Comparison of ENCODE assay signal across 8 mouse cellular contexts in genomic region chr2:152736090-152736601, GRCm38 (mm10). TPM values are rescaled to one million over a fixed set of nuclear protein-coding genes. Genes with fewer than 3 reads are reported as not detected.
DNase-seq lines count a peak whose midpoint lies in the region; ATAC-seq and TF ChIP-seq lines count a peak whose summit lies in the region.

TSS of gene Id1 (plus strand) at chr2:152736251.

- peaks cover 18% of the 10 kb centered on the region for H3K79me2 ChIP-seq in MEL (ENCODE audit: control insufficient read depth, insufficient read depth, low read length, poor library complexity)

- no peak for TF ChIP-seq CTCF in MEL (IDR thresholded peaks at IDR 0.05 in 2 of 3, conservative IDR thresholded peaks at IDR 0.05 in 1 of 3; ENCODE audit: control insufficient read depth in 1 of 3, insufficient read depth in 1 of 3, low read depth in 2 of 3, low read length in 3 of 3, poor library complexity in 1 of 3, severe bottlenecking in 1 of 3)

- no peaks in the 10 kb centered on the region for H3K9me3 ChIP-seq in MEL (replicated peaks; ENCODE audit: insufficient read depth, low read length)
- H3K9me3 ChIP-seq in lung, embryonic 16.5 days (ENCODE audit: control insufficient read depth, low read length) = no peaks in the 10 kb centered on the region

- TF ChIP-seq POLR2A in MEL (IDR thresholded peaks at IDR 0.05; ENCODE audit: control insufficient read depth in 1 of 2, insufficient read depth in 1 of 2, low read depth in 1 of 2, low read length in 2 of 2, poor library complexity in 1 of 2) = peak; percentile 96 to 100

- ATAC-seq in lung, embryonic 16.5 days (ENCODE audit: low read depth) = peak; percentile 71

- H3K4me2 ChIP-seq in lung, embryonic 16.5 days (ENCODE audit: low read depth, low read length) = peak within 1 kb of the TSS; percentile 93

- H3K27ac ChIP-seq in MEL (ENCODE audit: control insufficient read depth, low read depth, low read length) = peak within 1 kb of the TSS; percentile 90
- peak within 1 kb of the TSS; percentile 98 for H3K27ac ChIP-seq in lung, embryonic 16.5 days (ENCODE audit: low read length)

- no peak for TF ChIP-seq EP300 in MEL (IDR thresholded peaks at IDR 0.05; ENCODE audit: low read depth in 1 of 2, low read length in 2 of 2)

- peak within 1 kb of the TSS; percentile 45 to 65 for H3K4me3 ChIP-seq in MEL (ENCODE audit: control insufficient read depth in 1 of 2, insufficient read depth in 1 of 2, low read depth in 2 of 2, low read length in 2 of 2)
- H3K4me3 ChIP-seq in lung, embryonic 16.5 days (ENCODE audit: low read length) = peak within 1 kb of the TSS; percentile 78

- no peaks in the 10 kb centered on the region for H3K27me3 ChIP-seq in MEL (ENCODE audit: control insufficient read depth in 1 of 2, insufficient read depth in 2 of 2, low read length in 2 of 2)
- H3K27me3 ChIP-seq in lung, embryonic 16.5 days (ENCODE audit: control insufficient read depth, insufficient read depth, low read depth, low read length) = no peaks in the 10 kb centered on the region

- under 1% methylated on average over 28 of the region's 28 CpGs for WGBS in lung, embryonic 16.5 days

- peaks cover 0 to 27% of the 10 kb centered on the region in 2 experiments; a peak in 2 of 4 replicates for H3K4me1 ChIP-seq in MEL (ENCODE audit: control insufficient read depth in 1 of 2, insufficient read depth in 2 of 2, low read length in 2 of 2)
- peaks cover 50% of the 10 kb centered on the region for H3K4me1 ChIP-seq in lung, embryonic 16.5 days (replicated peaks; ENCODE audit: control insufficient read depth, insufficient read depth, low read length)

- H3K9ac ChIP-seq in MEL (ENCODE audit: control insufficient read depth, low read depth, low read length, poor library complexity, severe bottlenecking) = peak within 1 kb of the TSS; percentile 70
- peak within 1 kb of the TSS; percentile 90 for H3K9ac ChIP-seq in lung, embryonic 16.5 days (ENCODE audit: low read length)

- peak; percentile 96 for DNase-seq in MEL (ENCODE audit: low read depth, low spot score)
- peak; percentile 89 for DNase-seq in c-Kit-positive CD71-positive TER-119-positive erythroid progenitor cells, embryonic 14.5 days (ENCODE audit: low spot score)
- DNase-seq in forelimb bud, embryonic 11.5 days (ENCODE audit: low read depth, low spot score) = peak; percentile 97
- DNase-seq in heart, postnatal 4 days = peak; percentile 91
- peak; percentile 50 to 53 for DNase-seq in layer of hippocampus, adult 8-10 months (ENCODE audit: low spot score in 2 of 2)
- DNase-seq in ovary, postnatal 14 days (ENCODE audit: low spot score) = peak; percentile 83
- peak; percentile 80 for DNase-seq in thymus, postnatal 14 days

- no peak for TF ChIP-seq RAD21 in MEL (IDR thresholded peaks at IDR 0.05; ENCODE audit: low read depth, low read length)

- peaks cover 0 to 20% of the 10 kb centered on the region in 2 experiments; a peak in 2 of 4 replicates for H3K36me3 ChIP-seq in MEL (ENCODE audit: control insufficient read depth in 1 of 2, insufficient read depth in 2 of 2, low read length in 2 of 2)
- H3K36me3 ChIP-seq in lung, embryonic 16.5 days (ENCODE audit: control insufficient read depth, insufficient read depth, low read length) = no peaks in the 10 kb centered on the region

TF ChIP-seq in MEL, 35 proteins besides CTCF, POLR2A, EP300 and RAD21:
- TF ChIP-seq ZKSCAN1 (IDR thresholded peaks at IDR 0.05; ENCODE audit: low read depth, low read length) (no peak), MAZ (IDR thresholded peaks at IDR 0.05; ENCODE audit: low read depth, low read length) (no peak), NELFE (IDR thresholded peaks at IDR 0.05; ENCODE audit: low read depth, low read length) (peak; percentile 96), TCF12 (IDR thresholded peaks at IDR 0.05; ENCODE audit: low read depth, low read length) (no peak; the same call in 1 of the 2 replicates), POLR2AphosphoS5 (IDR thresholded peaks at IDR 0.05; ENCODE audit: borderline replicate concordance, low read depth, low read length) (peak; percentile 96), ZMIZ1 (IDR thresholded peaks at IDR 0.05; ENCODE audit: low read depth, low read length) (peak; percentile 99), USF1 (IDR thresholded peaks at IDR 0.05; ENCODE audit: low read depth, low read length) (no peak), TBP (IDR thresholded peaks at IDR 0.05; ENCODE audit: low read depth, low read length) (peak; percentile 99), POLR2AphosphoS2 (IDR thresholded peaks at IDR 0.05; ENCODE audit: low read length) (peak; percentile 87), HCFC1 (IDR thresholded peaks at IDR 0.05; ENCODE audit: low read depth, low read length) (peak; percentile 48; the same call in 1 of the 2 replicates)

RNA-seq across cellular contexts. Expression of gene Id1, which starts in this region (rescaled TPM):
- total RNA-seq in MEL (2012; rRNA removed) = 59.8 and 102 TPM in 2 replicates
- polyA plus RNA-seq in MEL (2012; ENCODE audit: insufficient read depth in 1 of 2, insufficient read length in 2 of 2, low read depth in 1 of 2, low replicate concordance in 2 of 2, missing spikeins in 1 of 2) = 100 to 1,000 TPM in 1 of 2 experiments, not detected in 1; 486 TPM
- total RNA-seq in heart, postnatal 4 days (2021) = 10 to 100 TPM; 71.8 to 76.6 TPM
- 10 to 100 TPM; 18.1 to 24.9 (median 22.5) TPM for total RNA-seq in layer of hippocampus, adult 8-10 months (2022)
- polyA plus RNA-seq in lung, embryonic 16.5 days (2015; fragmentation: Nextera tagmentation; extraction: Ambion mirVana) = 186 and 189 TPM in 2 replicates

Comparison
In these comparisons a context has a peak if more than half of its experiments do, and no peak if none do; other contexts are left out.
1. Peak in every context shown above with its lines: DNase-seq, ATAC-seq, H3K4me3 ChIP-seq and H3K27ac ChIP-seq.